Mouse (Mus musculus) liver, embryonic 14.5 days (tissue): Measurements from ENCODE around the gene Hist1h4c. TPM values are rescaled to one million over a fixed set of nuclear protein-coding genes. Genes with fewer than 3 reads are reported as not detected.
"Not testable (repeated sequence)": the region's sequence is repeated elsewhere in the genome, so short reads cannot be mapped to it uniquely, and the experiment has no call there.

Source experiments
- ATAC-seq: fragments of 200-750 bp; cut with Nextera tagmentation; 2 replicates; pipeline ENCODE4 v1.8.0; 2017; ENCODE audit warnings: moderate number of reproducible peaks, mild to moderate bottlenecking, moderate library complexity; ENCODE audit not compliant: insufficient read depth
- DNase-seq, 3 experiments: peaks; one replicate each; pipeline ENCODE4 v3.0.0-alpha.2; 2012 to 2013; ENCODE audit warnings: low read depth in 3 of 3, low spot score in 3 of 3
- H3K27ac ChIP-seq: fragments of 300-500 bp; sonication (generic); 2 replicates; pipeline ENCODE4 v1.5.1; 2014; ENCODE audit warnings: moderate library complexity, mild to moderate bottlenecking, control low read depth, inconsistent platforms
- H3K27me3 ChIP-seq: fragments of 300-500 bp; sonication (generic); 2 replicates; pipeline ENCODE4 v1.6.1; 2014; ENCODE audit warnings: mild to moderate bottlenecking, low read length, moderate library complexity; ENCODE audit not compliant: control insufficient read depth, insufficient read depth
- H3K36me3 ChIP-seq: fragments of 300-500 bp; sonication (generic); replicated peaks from 2 replicates; pipeline ENCODE4 v1.6.1; 2014; ENCODE audit warnings: low read depth; ENCODE audit not compliant: control insufficient read depth, insufficient read depth
- H3K4me1 ChIP-seq, 2 experiments: fragments of 200-500 bp in 1 of 2; fragments of 300-500 bp in 1 of 2; sonication (generic) in 1 of 2; replicated peaks; 2 replicates each; pipeline ENCODE4 v1.6.1; 2012 to 2014; ENCODE audit warnings: antibody characterized with exemption in 1 of 2, inconsistent platforms in 1 of 2, low read length in 1 of 2; ENCODE audit not compliant: control insufficient read depth in 2 of 2, insufficient read depth in 2 of 2
- H3K4me2 ChIP-seq: fragments of 300-500 bp; sonication (generic); 2 replicates; pipeline ENCODE4 v1.6.1; 2014; ENCODE audit warnings: low read depth, mild to moderate bottlenecking, control low read depth, moderate library complexity
- H3K4me3 ChIP-seq, 2 experiments: fragments of 200-500 bp in 1 of 2; fragments of 300-500 bp in 1 of 2; sonication (generic) in 1 of 2; 2 replicates each; pipeline ENCODE4 v1.5.1; 2012 to 2014; ENCODE audit warnings: low read depth in 2 of 2, low read length in 2 of 2, mild to moderate bottlenecking in 2 of 2, control low read depth in 1 of 2, inconsistent platforms in 1 of 2, moderate library complexity in 1 of 2; ENCODE audit not compliant: insufficient read depth in 1 of 2
- H3K9ac ChIP-seq: fragments of 300-500 bp; sonication (generic); replicated peaks from 2 replicates; pipeline ENCODE4 v1.6.1; 2014; ENCODE audit warnings: mild to moderate bottlenecking, control low read depth, moderate library complexity
- H3K9me3 ChIP-seq: fragments of 300-500 bp; sonication (generic); 2 replicates; pipeline ENCODE4 v1.6.1; 2016; ENCODE audit warnings: low read length, mixed read lengths; ENCODE audit not compliant: control insufficient read depth
- CTCF ChIP-seq: IDR thresholded peaks from 2 replicates; pipeline ENCODE4 v1.5.1; 2016; ENCODE audit warnings: antibody characterized with exemption, low read depth, control low read depth
- EP300 ChIP-seq: IDR thresholded peaks from 2 replicates; pipeline ENCODE4 v1.6.1; 2016; ENCODE audit warnings: antibody characterized with exemption, low read depth
- WGBS: fragments of 180-500 bp; shearing (Covaris S2); extraction: QIAGEN DNeasy Blood & Tissue Kit; methylation state at CpG from one replicate; pipeline ENCODE4 v1.1.7; 2014; ENCODE audit not compliant: insufficient replicate concordance; 5-methylcytosine and 5-hydroxymethylcytosine counted together
- polyA plus RNA-seq, 2 experiments: library from polyadenylated mRNA; depleted of rRNA in 1 of 2; stranded (reverse) in 1 of 2; unstranded in 1 of 2; fragments of >200 nt; fragmentation: Nextera tagmentation in 1 of 2; extraction: Ambion mirVana in 1 of 2; gene quantifications; 2 replicates each; pipeline versions ENCODE4 v1.2.1 to v1.2.3; 2012 to 2014

The Hist1h4c gene
- polyA plus RNA-seq, 2 experiments: 6.2 to 10.1 TPM

DNA sequence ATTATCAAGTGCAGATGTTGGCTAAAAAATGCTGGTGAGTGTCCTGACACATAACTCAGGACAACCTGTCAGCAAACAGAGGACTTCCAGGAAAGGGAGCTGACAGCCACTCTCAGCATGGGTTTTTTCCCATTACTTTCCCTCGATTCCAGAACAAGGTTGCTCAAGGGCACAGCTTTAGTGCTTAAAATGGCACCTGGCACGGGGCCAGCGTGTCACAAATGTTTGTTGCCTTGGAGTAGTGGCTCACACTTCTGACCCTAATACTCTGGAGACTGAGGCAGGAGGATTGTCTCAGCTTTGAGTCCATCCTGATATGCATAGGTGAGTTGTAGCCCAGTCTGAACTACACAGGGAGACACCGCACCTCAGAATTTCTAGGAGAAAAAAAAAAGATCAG lies 10.4 kb upstream of the Hist1h4c start:
- H3K27me3 ChIP-seq: peaks cover 6% of the 10 kb centered on the region
- WGBS: 74% methylated on average over 4 of the region's 4 CpGs
- no peak overlapping the region for H3K27ac ChIP-seq
- H3K4me3 ChIP-seq: no peak overlapping the region
- ATAC-seq (no peak), DNase-seq (no peak)
- no peak overlapping the region; the same call in 1 of the 2 replicates for H3K9ac ChIP-seq
- no peaks in the 10 kb centered on the region for H3K9me3 ChIP-seq
- no peak for TF ChIP-seq EP300
- no peak for TF ChIP-seq CTCF
- H3K4me1 ChIP-seq: peaks cover 2 to 9% of the 10 kb centered on the region in 2 experiments; a peak in 2 of 4 replicates
- H3K36me3 ChIP-seq: no peaks in the 10 kb centered on the region
- H3K4me2 ChIP-seq: no peak overlapping the region

DNA sequence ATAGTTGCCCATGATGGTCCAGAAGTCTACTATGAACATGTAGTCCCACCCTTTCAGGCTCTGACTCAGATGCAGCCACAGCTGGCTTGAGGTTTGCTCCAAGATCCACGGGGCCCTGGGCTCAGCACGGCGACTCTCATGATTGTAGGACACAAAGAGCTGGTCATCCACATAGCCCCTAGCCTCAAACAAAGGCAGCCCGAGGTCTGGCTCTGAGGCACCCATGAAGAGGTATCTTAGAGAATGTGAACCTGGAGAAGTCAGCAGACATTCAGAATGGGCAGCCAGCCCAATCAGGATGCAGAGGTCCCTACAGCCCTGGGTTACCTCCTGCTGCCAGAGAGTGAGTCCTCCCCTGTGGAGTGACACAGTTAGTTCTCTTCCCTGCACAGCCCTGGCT lies 9.8 kb upstream of the Hist1h4c start:
- H3K4me1 ChIP-seq: peaks cover 2 to 9% of the 10 kb centered on the region in 2 experiments; a peak in 2 of 4 replicates
- H3K36me3 ChIP-seq: no peaks in the 10 kb centered on the region
- H3K9ac ChIP-seq: no peak overlapping the region
- ATAC-seq (no peak), DNase-seq (no peak)
- no peak overlapping the region for H3K4me3 ChIP-seq
- WGBS: 69% methylated on average over 4 of the region's 4 CpGs
- H3K27me3 ChIP-seq: peaks cover 6% of the 10 kb centered on the region
- H3K27ac ChIP-seq: no peak overlapping the region
- no peaks in the 10 kb centered on the region for H3K9me3 ChIP-seq
- no peak overlapping the region for H3K4me2 ChIP-seq
- TF ChIP-seq EP300: no peak
- no peak for TF ChIP-seq CTCF

DNA sequence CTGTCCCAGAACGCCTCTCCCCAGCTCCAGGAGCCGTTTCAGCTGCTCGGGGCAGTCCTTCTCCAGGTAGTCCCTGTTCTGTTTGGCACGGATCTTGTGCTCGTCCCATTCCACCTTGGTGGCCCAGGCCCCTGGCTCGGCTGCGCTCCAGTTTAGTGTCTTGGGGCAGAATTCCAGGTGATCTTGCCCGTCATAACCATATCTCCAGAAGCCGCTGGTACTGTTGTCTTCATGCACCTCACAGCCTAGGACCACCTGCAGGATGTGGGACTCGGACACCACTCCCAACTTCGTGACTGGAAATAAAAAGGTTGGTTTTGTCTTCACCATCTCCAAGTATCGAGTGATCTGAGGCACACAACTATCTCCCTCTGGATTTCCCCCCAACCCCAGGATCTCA lies 8.5 kb upstream of the Hist1h4c start:
- DNase-seq (no peak), ATAC-seq (no peak)
- Histone ChIP-seq H3K4me3 (no peak overlapping the region), H3K27me3 (peaks cover 6% of the 10 kb centered on the region), H3K9me3 (no peaks in the 10 kb centered on the region), H3K9ac (no peak overlapping the region), H3K27ac (no peak overlapping the region), H3K36me3 (no peaks in the 10 kb centered on the region), H3K4me2 (no peak overlapping the region), H3K4me1 (peaks cover 2 to 7% of the 10 kb centered on the region in 2 experiments; a peak in 2 of 4 replicates)
- no peak for TF ChIP-seq CTCF
- TF ChIP-seq EP300: no peak
- WGBS: 77% methylated on average over 12 of the region's 12 CpGs

DNA sequence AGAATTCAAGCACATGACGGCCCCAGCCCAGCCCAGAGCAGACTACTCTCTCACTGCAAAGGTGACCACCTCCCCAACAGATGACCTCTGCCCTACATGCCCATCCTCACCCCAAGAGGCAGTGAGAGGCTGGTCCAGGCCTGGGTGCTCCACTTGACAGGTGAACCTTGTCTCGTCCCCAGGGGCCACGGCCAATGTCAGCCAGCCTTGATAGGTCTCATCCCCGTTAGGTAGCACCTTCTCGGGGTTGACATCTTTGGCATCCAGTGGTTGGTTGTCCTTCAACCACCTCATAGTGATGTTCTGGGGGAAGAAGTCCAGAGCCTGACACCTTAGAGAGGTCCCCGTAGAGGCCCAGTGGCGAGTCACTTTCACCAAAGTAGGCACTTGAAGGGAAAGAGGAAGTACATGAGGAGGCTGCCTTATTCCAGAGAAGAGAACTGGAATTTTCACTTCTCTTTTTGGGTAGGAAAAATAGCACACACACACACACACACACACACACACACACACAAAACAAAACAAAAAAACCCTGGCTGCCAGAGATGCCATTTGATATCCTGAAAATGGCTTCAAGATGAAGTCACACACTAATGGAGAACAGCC lies 7.6 kb upstream of the Hist1h4c start:
- H3K4me3 ChIP-seq: no peak overlapping the region
- peaks cover 4 to 9% of the 10 kb centered on the region in 2 experiments for H3K4me1 ChIP-seq
- ATAC-seq (no peak), DNase-seq (no peak)
- no peak overlapping the region for H3K4me2 ChIP-seq
- 68% methylated on average over 7 of the region's 7 CpGs for WGBS
- TF ChIP-seq CTCF (no peak), EP300 (no peak)
- H3K36me3 ChIP-seq: no peaks in the 10 kb centered on the region
- peaks cover 3% of the 10 kb centered on the region for H3K27me3 ChIP-seq
- no peaks in the 10 kb centered on the region for H3K9me3 ChIP-seq
- no peak overlapping the region for H3K27ac ChIP-seq
- no peak overlapping the region for H3K9ac ChIP-seq

DNA sequence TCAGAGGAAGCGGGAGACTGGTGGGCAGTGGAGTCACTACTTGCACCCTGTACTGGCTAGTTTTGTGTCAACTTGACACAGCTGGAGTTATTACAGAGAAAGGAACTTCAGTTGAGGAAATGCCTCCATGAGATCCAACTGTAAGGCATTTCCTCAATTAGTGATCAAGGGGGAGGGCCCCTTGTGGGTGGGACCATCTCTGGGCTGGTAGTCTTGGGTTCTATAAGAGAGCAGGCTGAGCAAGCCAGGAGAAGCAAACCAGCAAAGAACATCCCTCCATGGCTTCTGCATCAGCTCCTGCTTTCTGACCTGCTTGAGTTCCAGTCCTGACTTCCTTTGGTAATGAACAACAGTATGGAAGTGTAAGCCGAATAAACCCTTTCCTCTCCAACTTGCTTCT lies 4.5 kb upstream of the Hist1h4c start:
- H3K27ac ChIP-seq, ATAC-seq, H3K4me2 ChIP-seq, H3K9me3 ChIP-seq, H3K4me3 ChIP-seq, H3K9ac ChIP-seq, DNase-seq, H3K36me3 ChIP-seq, H3K27me3 ChIP-seq: not testable (repeated sequence)
- H3K4me1 ChIP-seq: peaks cover 12 to 13% of the 10 kb centered on the region in 2 experiments
- WGBS: 72% methylated on average over 2 of the region's 2 CpGs
